Mouse (Mus musculus) ES-E14 (cell line): ENCODE data around the gene Micall2.

Experiments
- MAFK ChIP-seq: IDR thresholded peaks from 2 replicates; pipeline ENCODE4 v1.6.1; 2014; ENCODE audit warnings: mild to moderate bottlenecking, low read depth, low read length, inconsistent platforms; ENCODE audit not compliant: insufficient read depth
- ZC3H11A ChIP-seq: IDR thresholded peaks from 2 replicates; pipeline ENCODE4 v1.6.1; 2012; ENCODE audit warnings: low read depth, mild to moderate bottlenecking, inconsistent platforms, low read length, borderline replicate concordance
- ZNF384 ChIP-seq: IDR thresholded peaks from 2 replicates; pipeline ENCODE4 v1.6.1; 2012; ENCODE audit warnings: low read depth, low read length, inconsistent platforms

GRCm38 (mm10) chr5:139724336-139725116 is 11.6 kb downstream of the Micall2 start:
- TF ChIP-seq ZC3H11A (no peak), MAFK (no peak), ZNF384 (no peak)
